Mouse (Mus musculus): ENCODE data around the gene Ap5z1.

The Ap5z1 gene

GRCm38 (mm10) chr5:142473696-142474095 lies 10.0 kb downstream of the Ap5z1 start:
- DNase-seq (ENCODE audit: low spot score in 2 of 2), result no peak

- no peak for DNase-seq (ENCODE audit: low spot score in 2 of 2)
Measured at GRCm38 (mm10) chr5:142475669-142476068, 11.9 kb downstream of the Ap5z1 start.

- no peak for DNase-seq (ENCODE audit: low spot score in 2 of 2)
Measured at GRCm38 (mm10) chr5:142477346-142477745, 13.6 kb downstream of the Ap5z1 start.

GRCm38 (mm10) chr5:142477866-142478615 lies 14.3 kb downstream of the Ap5z1 start:
- no peak for DNase-seq (ENCODE audit: low spot score in 2 of 2)

- DNase-seq (ENCODE audit: low spot score in 2 of 2), result peak; percentile 64 to 87
Measured at GRCm38 (mm10) chr5:142478829-142479435, 15.2 kb downstream of the Ap5z1 start.

- DNase-seq (ENCODE audit: low spot score in 2 of 2), result peak in 1 of 2 experiments; percentile 56
Measured at GRCm38 (mm10) chr5:142482512-142482911, 18.8 kb downstream of the Ap5z1 start.

- no peak for DNase-seq (ENCODE audit: low spot score in 2 of 2)
Measured at GRCm38 (mm10) chr5:142483581-142483980, 19.8 kb downstream of the Ap5z1 start.

- no peak for DNase-seq (ENCODE audit: low spot score in 2 of 2)
Measured at GRCm38 (mm10) chr5:142486654-142487053, 22.9 kb downstream of the Ap5z1 start.

GRCm38 (mm10) chr5:142489955-142490707 lies 26.4 kb downstream of the Ap5z1 start:
- DNase-seq (ENCODE audit: low spot score in 2 of 2), result no peak

- DNase-seq (ENCODE audit: low spot score in 2 of 2), result no peak
Measured at GRCm38 (mm10) chr5:142493307-142493706, 29.6 kb downstream of the Ap5z1 start.

- DNase-seq (ENCODE audit: low spot score in 2 of 2), result no peak
Measured at GRCm38 (mm10) chr5:142495321-142496096, 31.8 kb downstream of the Ap5z1 start.

- peak in 1 of 2 experiments; percentile 50 for DNase-seq (ENCODE audit: low spot score in 2 of 2)
Measured at GRCm38 (mm10) chr5:142498964-142499363, 35.2 kb downstream of the Ap5z1 start.

- no peak for DNase-seq (ENCODE audit: low spot score in 2 of 2)
Measured at GRCm38 (mm10) chr5:142500918-142501317, 37.2 kb downstream of the Ap5z1 start.

- peak; percentile 24 to 70 for DNase-seq (ENCODE audit: low spot score in 2 of 2)
Measured at GRCm38 (mm10) chr5:142502414-142502813, 38.7 kb downstream of the Ap5z1 start.

- no peak for DNase-seq (ENCODE audit: low spot score in 2 of 2)
Measured at GRCm38 (mm10) chr5:142504175-142504574, 40.4 kb downstream of the Ap5z1 start.

- DNase-seq (ENCODE audit: low spot score in 2 of 2), result no peak
Measured at GRCm38 (mm10) chr5:142505695-142506423, 42.1 kb downstream of the Ap5z1 start.

- DNase-seq (ENCODE audit: low spot score in 2 of 2), result no peak
Measured at GRCm38 (mm10) chr5:142509141-142510060, 45.7 kb downstream of the Ap5z1 start.

GRCm38 (mm10) chr5:142510061-142510414 lies 46.3 kb downstream of the Ap5z1 start:
- DNase-seq (ENCODE audit: low spot score in 2 of 2), result no peak

- DNase-seq (ENCODE audit: low spot score in 2 of 2), result no peak
Measured at GRCm38 (mm10) chr5:142512112-142512511, 48.4 kb downstream of the Ap5z1 start.

- no peak for DNase-seq (ENCODE audit: low spot score in 2 of 2)
Measured at GRCm38 (mm10) chr5:142518973-142519372, 55.2 kb downstream of the Ap5z1 start.
